Mouse (Mus musculus) heart, postnatal 0 days (tissue): ENCODE measurements around the gene Irak2.

Experiments
- CTCF ChIP-seq: IDR thresholded peaks from 2 replicates; pipeline ENCODE4 v1.5.1; 2016; ENCODE audit warnings: antibody characterized with exemption, control low read depth, low read depth
- EP300 ChIP-seq: IDR thresholded peaks from 2 replicates; pipeline ENCODE4 v1.6.1; 2016; ENCODE audit warnings: antibody characterized with exemption, low read depth

DNA sequence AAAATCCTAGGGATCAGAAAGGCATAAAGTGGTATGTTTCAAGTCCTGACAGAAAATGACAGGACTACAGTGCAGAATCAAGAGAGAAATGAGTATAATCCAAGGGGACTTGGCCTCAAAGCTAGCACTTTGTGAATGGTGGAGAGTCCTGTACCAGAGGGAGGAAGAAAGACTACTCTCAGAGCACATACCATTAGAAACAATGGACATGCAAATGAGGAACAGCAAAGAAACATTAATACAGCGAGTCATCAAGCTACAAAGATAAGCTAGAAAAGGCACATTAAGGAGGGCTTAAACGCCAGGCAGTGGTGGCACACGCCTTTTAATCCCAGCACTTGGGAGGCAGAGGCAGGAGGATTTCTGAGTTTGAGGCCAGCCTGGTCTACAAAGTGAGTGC, 93.0 kb downstream of the Irak2 start:
- no peak for TF ChIP-seq CTCF
- no peak for TF ChIP-seq EP300
